Mouse (Mus musculus) frontal cortex, adult 2 months (tissue): ENCODE measurements around the gene Fbxw7. TPM values are rescaled to one million over a fixed set of nuclear protein-coding genes. Genes with fewer than 3 reads are reported as not detected.
A peak's percentile ranks its signal among the peaks of the same experiment; 100 is the strongest.

ENCODE experiments used
- DNase-seq, 2 experiments: peaks; one replicate each; pipeline ENCODE4 v3.0.0; 2022; ENCODE audit warnings: low spot score in 1 of 2; ENCODE audit errors: extremely low spot score in 1 of 2
- polyA plus RNA-seq: library from polyadenylated mRNA; depleted of rRNA; stranded (reverse); fragments of >200 nt; gene quantifications from 2 replicates; pipeline ENCODE4 v1.2.3, GENCODE M21; 2012; rRNA removed

Gene Fbxw7
- polyA plus RNA-seq, result 128 and 132 TPM in 2 replicates

GRCm38 (mm10) chr3:84814762-84815381 lies at the start of gene Fbxw7:
Gene Fbxw7 (plus strand): TSS chr3:84815268.
- DNase-seq, result no peak

GRCm38 (mm10) chr3:84768940-84769339 lies 46.1 kb upstream of the Fbxw7 start:
- DNase-seq, result no peak

DNA sequence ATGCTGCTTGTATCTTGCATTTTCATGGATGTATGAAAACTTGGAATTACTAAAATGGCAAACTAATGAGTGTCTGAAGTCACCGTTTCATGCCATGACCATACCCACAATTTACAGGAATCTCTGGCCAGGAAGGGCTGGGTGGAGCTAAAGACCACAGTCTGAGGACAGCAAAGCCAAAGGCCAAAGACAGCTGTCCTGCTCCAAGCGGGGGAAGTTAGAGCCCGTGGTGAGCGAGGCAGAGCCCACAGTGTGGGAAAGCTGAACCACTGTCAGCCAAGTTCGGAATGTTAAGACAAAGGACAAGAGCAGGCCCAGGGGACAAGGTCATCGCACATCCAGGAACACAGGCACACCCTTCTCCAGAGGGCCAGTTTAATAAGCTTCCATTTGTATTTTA lies 45.7 kb upstream of the Fbxw7 start:
- no peak for DNase-seq

DNA sequence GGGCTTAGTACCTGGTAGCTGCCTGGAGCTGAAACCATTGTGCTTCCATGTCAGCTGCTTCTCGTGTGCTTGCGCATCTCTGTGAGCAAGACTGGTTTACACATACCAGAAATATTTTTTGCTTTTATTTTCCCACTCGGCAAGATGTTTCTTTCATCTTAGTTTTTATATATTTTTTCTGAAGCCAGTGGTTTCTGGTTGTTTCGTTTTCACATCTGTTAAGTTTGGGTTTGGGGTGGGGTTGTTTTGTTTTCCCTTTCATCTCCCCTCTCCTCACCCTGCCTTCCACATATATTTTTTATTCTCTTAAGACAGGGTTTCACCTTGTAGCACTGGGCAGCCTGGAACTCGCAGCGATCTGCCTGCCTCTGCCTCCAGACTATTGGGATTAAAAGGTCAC lies 44.5 kb upstream of the Fbxw7 start:
- DNase-seq, result no peak

- DNase-seq, result no peak
Measured at GRCm38 (mm10) chr3:84771980-84772379, 43.1 kb upstream of the Fbxw7 start.

DNA sequence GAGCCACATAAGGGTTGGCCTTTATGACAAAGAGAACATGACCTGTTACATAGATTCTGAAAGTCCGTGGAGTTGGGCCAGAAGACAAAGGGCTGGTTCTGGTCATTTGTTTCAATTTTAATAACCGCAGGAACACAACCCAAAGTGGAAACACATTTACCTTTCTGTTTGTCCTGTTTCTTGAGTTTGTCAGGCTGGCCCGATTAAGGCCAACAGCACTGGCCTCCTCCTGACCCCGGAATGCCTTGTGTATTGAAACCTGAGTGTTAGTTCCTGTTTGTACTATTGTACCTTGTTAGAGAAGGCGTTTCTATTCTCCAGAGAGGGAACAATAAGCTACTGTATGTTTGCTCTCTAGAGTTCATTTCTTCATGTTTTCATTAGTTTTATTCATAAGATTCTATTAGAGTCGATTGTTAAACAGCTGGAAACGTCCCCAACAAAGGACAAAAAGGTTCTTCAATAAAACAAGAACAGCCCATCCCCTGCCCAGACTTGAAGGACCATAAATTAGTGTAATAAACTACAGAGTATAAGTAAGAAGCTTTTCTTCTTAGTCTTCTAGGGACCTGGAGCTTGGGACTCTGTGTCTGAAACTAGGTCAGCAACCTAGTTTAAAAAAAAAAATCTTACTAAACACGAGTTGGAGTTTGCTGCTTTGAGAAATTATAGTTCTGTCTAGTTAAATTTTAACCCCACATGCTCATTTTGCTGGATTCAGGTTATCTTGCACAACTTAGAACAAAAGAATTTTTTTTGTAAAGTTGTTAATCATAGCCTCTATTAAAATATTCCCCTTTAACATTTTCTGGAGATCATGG lies 40.6 kb upstream of the Fbxw7 start:
- DNase-seq, result no peak

DNA sequence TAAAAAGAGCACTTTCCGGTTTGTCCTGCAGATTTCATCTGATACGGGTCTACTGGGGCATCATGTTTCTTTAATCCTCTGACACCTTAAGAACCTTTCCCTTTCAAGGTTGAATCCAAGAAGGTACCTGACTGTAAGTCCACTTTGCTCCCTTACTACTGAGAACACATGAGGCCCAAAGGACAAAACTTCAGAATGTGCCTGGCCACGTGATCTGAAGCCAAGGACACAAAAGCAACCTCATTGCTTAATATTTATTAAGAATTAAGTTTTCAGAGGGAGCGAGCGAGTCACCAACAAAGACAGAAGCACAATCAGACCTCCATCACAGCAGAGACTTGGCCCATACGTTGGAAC lies 40.0 kb upstream of the Fbxw7 start:
- no peak for DNase-seq

DNA sequence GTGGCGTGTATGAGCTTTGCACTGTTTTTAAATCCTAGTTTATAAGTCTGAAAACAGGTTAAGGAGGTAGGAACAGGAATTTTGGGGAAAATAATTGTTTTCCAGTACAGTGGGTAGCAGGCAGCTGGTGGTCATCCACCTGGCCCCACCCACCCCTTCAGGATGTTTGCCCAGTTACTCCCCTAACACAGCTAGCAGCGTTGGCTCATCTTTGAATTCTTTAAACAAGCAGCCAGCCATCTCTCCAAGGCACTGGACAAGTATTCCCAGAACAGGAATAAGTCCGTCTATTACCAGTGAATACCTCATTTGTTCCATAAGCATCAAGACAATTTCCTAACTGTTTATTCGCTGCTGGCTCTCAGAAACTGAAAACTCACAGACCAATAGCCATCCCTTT lies 39.5 kb upstream of the Fbxw7 start:
- DNase-seq, result no peak

GRCm38 (mm10) chr3:84776084-84776483 lies 39.0 kb upstream of the Fbxw7 start:
- DNase-seq, result no peak

DNA sequence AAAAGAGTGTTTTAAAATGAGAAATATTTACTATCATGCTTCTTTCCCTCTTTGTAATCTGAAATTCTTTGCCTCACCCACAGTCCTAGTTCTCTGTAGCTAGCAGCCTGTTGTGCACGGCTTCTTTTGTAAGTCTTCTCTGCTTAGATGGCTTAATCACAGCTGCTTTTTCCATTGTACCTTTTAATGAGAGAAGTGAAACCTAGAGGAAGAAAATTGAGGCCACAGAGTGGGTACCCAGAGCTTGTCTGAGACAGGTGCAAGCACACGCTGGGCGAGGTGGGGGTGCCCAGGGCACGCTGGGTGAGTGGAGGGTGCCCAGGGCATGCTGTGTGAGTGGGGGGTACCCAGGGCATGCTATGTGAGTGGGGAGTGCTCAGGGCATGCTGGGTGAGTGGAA lies 27.2 kb upstream of the Fbxw7 start:
- no peak for DNase-seq

- no peak for DNase-seq
Measured at GRCm38 (mm10) chr3:84804036-84804435, 11.0 kb upstream of the Fbxw7 start.

DNA sequence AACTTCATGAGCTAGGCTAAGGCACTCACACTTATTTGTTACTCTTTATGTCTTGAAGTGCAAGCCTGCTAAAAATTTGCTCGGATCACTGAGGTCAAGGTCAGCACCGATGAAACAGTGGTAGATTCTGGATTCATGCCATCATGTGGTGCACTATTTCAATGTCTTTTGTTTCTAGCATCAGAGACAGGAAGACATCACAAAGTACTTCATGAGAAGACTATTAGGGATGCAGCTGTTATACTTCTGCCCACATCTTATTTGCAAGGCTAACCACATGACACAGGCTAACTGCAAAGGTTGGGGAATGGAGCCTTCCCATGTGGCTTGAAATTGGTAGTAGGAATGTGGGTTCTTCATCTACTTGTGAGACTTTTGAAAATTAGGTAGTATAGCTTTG lies 8.9 kb upstream of the Fbxw7 start:
- no peak for DNase-seq

GRCm38 (mm10) chr3:84807826-84808225 lies 7.2 kb upstream of the Fbxw7 start:
- DNase-seq, result no peak

DNA sequence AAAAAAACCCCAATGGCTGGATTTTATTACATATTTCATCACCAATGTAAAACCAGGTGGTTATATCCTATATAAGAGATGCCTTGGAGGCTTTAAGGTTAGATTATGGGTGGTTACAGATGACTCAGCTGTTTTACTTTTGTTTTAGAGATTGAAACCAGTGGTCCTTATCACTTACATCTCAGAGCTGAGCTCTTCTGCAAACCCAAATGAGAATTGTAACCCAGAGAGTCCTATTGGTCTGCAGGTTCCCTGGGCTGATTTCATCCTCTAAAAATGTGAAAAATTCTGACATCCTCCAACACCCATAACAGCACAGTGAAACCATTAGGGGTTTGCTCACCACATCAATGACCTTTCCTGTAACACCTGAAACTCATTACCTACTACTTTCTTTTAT lies 6.2 kb upstream of the Fbxw7 start:
- no peak for DNase-seq

DNA sequence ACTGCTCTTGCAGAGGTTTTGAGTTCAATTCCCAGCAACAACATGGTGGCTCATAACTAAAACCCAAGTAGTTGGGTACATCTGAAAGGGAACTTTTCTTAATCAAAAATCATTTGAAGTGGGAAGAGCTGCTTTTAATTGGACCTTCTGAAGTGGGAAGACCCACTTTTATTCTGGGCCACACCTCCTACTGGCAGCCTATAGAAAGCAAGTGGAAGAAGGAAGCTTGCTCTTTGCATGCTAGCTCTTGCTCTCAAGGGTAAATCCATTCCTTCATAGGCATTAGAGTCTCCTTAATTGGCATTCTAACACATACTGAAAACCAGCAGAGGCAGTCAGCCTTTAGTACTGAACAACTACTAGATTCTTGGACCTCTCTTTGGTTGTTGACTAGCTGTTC lies 4.3 kb upstream of the Fbxw7 start:
- DNase-seq, result no peak

DNA sequence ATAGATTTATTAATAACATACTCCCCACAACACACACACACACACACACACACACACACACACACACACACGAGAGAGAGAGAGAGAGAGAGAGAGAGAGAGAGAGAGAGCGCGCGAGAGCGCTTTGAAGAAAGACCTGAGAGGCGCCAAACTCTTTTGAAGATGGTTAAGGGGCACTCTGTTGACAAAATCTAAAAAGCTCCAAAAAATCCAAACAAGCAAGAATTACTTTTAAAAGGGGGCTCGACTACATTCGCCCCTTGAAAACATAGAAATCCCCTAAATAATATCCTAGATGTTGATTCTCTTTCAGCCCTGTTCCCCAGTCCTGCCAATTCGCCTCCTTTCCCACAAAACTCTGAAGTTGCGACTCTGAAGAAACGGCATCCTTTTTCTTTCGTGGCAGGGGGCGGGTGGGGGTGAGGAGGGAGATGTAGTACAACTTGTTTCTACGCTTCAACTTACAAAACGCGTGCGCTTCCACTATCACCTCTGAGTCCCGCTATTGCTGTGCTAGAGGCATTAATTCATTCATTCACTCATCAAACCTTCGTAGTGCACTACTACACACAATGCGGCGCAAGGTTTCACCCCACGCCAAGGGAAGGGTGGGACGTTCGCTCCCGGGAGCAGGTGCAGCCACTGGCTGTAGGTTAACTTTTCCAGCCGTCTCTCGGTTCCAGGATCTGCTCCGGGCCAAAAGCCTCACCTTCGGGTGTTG lies 1.5 kb upstream of the Fbxw7 start:
- DNase-seq, result no peak

- peak; percentile 98 to 100 for DNase-seq
Measured at GRCm38 (mm10) chr3:84814157-84814761, 809 bp upstream of the Fbxw7 start.

DNA sequence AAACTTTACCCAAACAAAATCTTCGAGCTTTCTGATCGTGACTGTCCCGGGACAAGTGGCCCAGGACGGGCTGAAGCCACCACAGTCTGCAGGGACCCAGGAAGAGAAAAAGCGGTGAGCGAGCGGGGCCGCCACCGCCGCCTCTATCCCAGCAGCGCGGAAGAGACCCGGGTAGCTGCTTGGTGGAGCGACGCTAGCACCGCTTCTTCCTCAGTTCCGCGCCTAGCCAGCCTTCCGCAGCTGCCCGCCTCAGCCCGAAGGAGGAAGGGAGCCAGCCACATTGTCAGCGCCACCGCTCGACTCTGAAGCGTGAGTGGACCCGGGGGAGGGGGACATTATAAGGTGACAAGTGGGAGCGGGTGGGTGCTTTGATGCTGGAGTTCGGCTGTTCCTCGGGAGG lies 393 bp downstream of the Fbxw7 start:
- DNase-seq, result peak; percentile 10 to 55

DNA sequence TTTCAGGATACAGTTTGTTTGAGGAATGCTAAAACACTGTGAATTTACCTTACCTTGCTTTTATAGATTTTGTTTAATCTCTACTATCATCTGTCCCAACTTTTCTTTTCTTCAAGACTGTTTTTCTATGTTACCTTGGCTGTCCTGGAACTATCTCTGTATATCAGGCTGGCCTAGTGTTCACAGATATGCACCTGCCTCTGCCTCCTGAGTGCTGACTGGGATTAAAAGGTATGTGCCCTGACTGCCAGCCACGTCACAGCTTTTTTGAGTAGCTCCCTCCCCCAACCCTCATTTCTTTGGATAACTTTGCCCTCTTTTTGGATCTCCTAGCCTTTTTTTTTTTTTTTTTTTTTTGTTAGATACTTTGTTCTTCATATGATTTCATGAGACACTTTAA lies 1.9 kb downstream of the Fbxw7 start:
- no peak for DNase-seq

GRCm38 (mm10) chr3:84820654-84821201 lies 5.7 kb downstream of the Fbxw7 start:
- DNase-seq, result no peak

GRCm38 (mm10) chr3:84825990-84826389 lies 10.9 kb downstream of the Fbxw7 start:
- no peak for DNase-seq
